Mouse (Mus musculus) C2C12 (cell line): ENCODE measurements around the gene Snx27. TPM values are rescaled to one million over a fixed set of nuclear protein-coding genes. Genes with fewer than 3 reads are reported as not detected.

ENCODE experiments used
- H3K27me3 ChIP-seq: one replicate; pipeline ENCODE4 v1.6.1; 2011; ENCODE audit not compliant: control insufficient read depth, insufficient read depth, insufficient read length
- H3K36me3 ChIP-seq: one replicate; pipeline ENCODE4 v1.6.1; 2011; ENCODE audit not compliant: control insufficient read depth, insufficient read depth
- H3K4me3 ChIP-seq: one replicate; pipeline ENCODE4 v1.5.1; 2011; ENCODE audit warnings: mild to moderate bottlenecking, control low read depth; ENCODE audit not compliant: poor library complexity, insufficient read depth, severe bottlenecking
- H3K79me2 ChIP-seq: one replicate; pipeline ENCODE4 v1.6.1; 2011; ENCODE audit not compliant: control insufficient read depth, insufficient read depth
- H3K79me3 ChIP-seq: one replicate; pipeline ENCODE4 v1.6.1; 2011; ENCODE audit warnings: low read depth, control low read depth
- H3ac ChIP-seq: one replicate; pipeline ENCODE3; 2011; ENCODE audit warnings: low read depth; ENCODE audit not compliant: control insufficient read depth, insufficient read length
- CEBPB ChIP-seq: IDR thresholded peaks from one replicate; pipeline ENCODE4 v1.6.1; 2011; ENCODE audit warnings: low read depth, mild to moderate bottlenecking, control low read depth, moderate library complexity
- CTCF ChIP-seq: IDR thresholded peaks from one replicate; pipeline ENCODE4 v1.5.1; 2011; ENCODE audit not compliant: control insufficient read depth, insufficient read depth, insufficient read length
- FOSL1 ChIP-seq: IDR thresholded peaks from one replicate; pipeline ENCODE4 v1.8.0; 2011; ENCODE audit warnings: mild to moderate bottlenecking, low read length; ENCODE audit not compliant: poor library complexity, insufficient read depth, severe bottlenecking
- MAX ChIP-seq: IDR thresholded peaks from one replicate; pipeline ENCODE4 v1.6.1; 2011; ENCODE audit warnings: mild to moderate bottlenecking, control low read depth
- MYOD1 ChIP-seq: IDR thresholded peaks from one replicate; pipeline ENCODE4 v1.6.1; 2011; ENCODE audit warnings: low read depth; ENCODE audit not compliant: control insufficient read depth, insufficient read length
- MYOG ChIP-seq: IDR thresholded peaks from one replicate; pipeline ENCODE4 v1.6.1; 2011; ENCODE audit not compliant: control insufficient read depth, insufficient read length; ENCODE audit errors: extremely low read depth
- USF1 ChIP-seq: IDR thresholded peaks from one replicate; pipeline ENCODE4 v1.6.1; 2011; ENCODE audit warnings: low read depth, mild to moderate bottlenecking, control low read depth, moderate library complexity
- polyA plus RNA-seq: library from polyadenylated mRNA; unstranded; fragments of >200 nt; fragmentation: generic; extraction: Trizol; gene quantifications from one replicate; pipeline ENCODE4 v1.2.1, GENCODE M21; 2012; ENCODE audit warnings: missing spikeins

The Snx27 gene
- polyA plus RNA-seq, 1 experiment: 14.9 TPM

- no peak overlapping the region for H3K4me3 ChIP-seq
- TF ChIP-seq CEBPB (no peak), FOSL1 (no peak), USF1 (no peak)
Measured at GRCm38 (mm10) chr3:94478591-94479169, 103.8 kb downstream of the Snx27 start.

GRCm38 (mm10) chr3:94477981-94478422, 104.5 kb downstream of the Snx27 start, which contains the start of gene Celf3:
TSS of gene Celf3 (plus strand) at chr3:94478295.
- no peaks in the 10 kb centered on the region for H3K36me3 ChIP-seq
- no peak for TF ChIP-seq MYOG
- no peak for TF ChIP-seq MAX
- no peak for TF ChIP-seq FOSL1
- TF ChIP-seq MYOD1: no peak
- TF ChIP-seq CEBPB: no peak
- TF ChIP-seq USF1: no peak
- TF ChIP-seq CTCF: no peak
- H3K79me2 ChIP-seq: no peaks in the 10 kb centered on the region
- no peak within 1 kb of the TSS for H3ac ChIP-seq
- no peaks in the 10 kb centered on the region for H3K79me3 ChIP-seq
- H3K27me3 ChIP-seq: no peaks in the 10 kb centered on the region
- H3K4me3 ChIP-seq: no peak within 1 kb of the TSS

More at GRCm38 (mm10) chr3:94478591-94479169, 103.8 kb downstream of the Snx27 start:
- no peak overlapping the region for H3ac ChIP-seq
- H3K79me2 ChIP-seq: no peaks in the 10 kb centered on the region
- no peaks in the 10 kb centered on the region for H3K36me3 ChIP-seq
- H3K79me3 ChIP-seq: no peaks in the 10 kb centered on the region
- H3K27me3 ChIP-seq: no peaks in the 10 kb centered on the region

GRCm38 (mm10) chr3:94477444-94477843, 105.1 kb downstream of the Snx27 start:
- Histone ChIP-seq H3ac (no peak overlapping the region), H3K4me3 (no peak overlapping the region), H3K27me3 (no peaks in the 10 kb centered on the region), H3K79me3 (no peaks in the 10 kb centered on the region), H3K36me3 (no peaks in the 10 kb centered on the region), H3K79me2 (no peaks in the 10 kb centered on the region)
- TF ChIP-seq CEBPB (no peak), MAX (no peak), CTCF (no peak), MYOG (no peak), USF1 (no peak), FOSL1 (no peak), MYOD1 (no peak)

- TF ChIP-seq CTCF: no peak
- no peak for TF ChIP-seq USF1
- TF ChIP-seq CEBPB: no peak
- no peak for TF ChIP-seq MAX
- no peak for TF ChIP-seq MYOG
- no peak for TF ChIP-seq FOSL1
- no peak for TF ChIP-seq MYOD1
- Histone ChIP-seq H3K4me3 (no peak overlapping the region), H3K79me2 (no peaks in the 10 kb centered on the region), H3K27me3 (no peaks in the 10 kb centered on the region), H3K36me3 (no peaks in the 10 kb centered on the region), H3K79me3 (no peaks in the 10 kb centered on the region), H3ac (no peak overlapping the region)
Measured at GRCm38 (mm10) chr3:94476301-94477035, 106.0 kb downstream of the Snx27 start.

- Histone ChIP-seq H3ac (no peak overlapping the region), H3K27me3 (peaks cover 3% of the 10 kb centered on the region), H3K79me3 (no peaks in the 10 kb centered on the region), H3K79me2 (no peaks in the 10 kb centered on the region), H3K36me3 (no peaks in the 10 kb centered on the region), H3K4me3 (no peak overlapping the region)
- TF ChIP-seq USF1: no peak
- TF ChIP-seq CEBPB: no peak
- TF ChIP-seq FOSL1: no peak
- no peak for TF ChIP-seq MYOG
- TF ChIP-seq CTCF: no peak
- TF ChIP-seq MYOD1: no peak
- no peak for TF ChIP-seq MAX
Measured at GRCm38 (mm10) chr3:94473567-94474232, 108.8 kb downstream of the Snx27 start.

- H3K36me3 ChIP-seq: no peaks in the 10 kb centered on the region
- peaks cover 3% of the 10 kb centered on the region for H3K27me3 ChIP-seq
- H3K79me2 ChIP-seq: no peaks in the 10 kb centered on the region
- H3K79me3 ChIP-seq: no peaks in the 10 kb centered on the region
- no peak overlapping the region for H3ac ChIP-seq
- H3K4me3 ChIP-seq: no peak overlapping the region
- TF ChIP-seq FOSL1: no peak
Measured at GRCm38 (mm10) chr3:94473115-94473505, 109.4 kb downstream of the Snx27 start.
